Mouse (Mus musculus) v-Abl transformed pro-B cells (cell line): ENCODE measurements around the gene 5031439G07Rik.
"Not testable (repeated sequence)": the region's sequence is repeated elsewhere in the genome, so short reads cannot be mapped to it uniquely, and the experiment has no call there.

Source experiments
- in situ Hi-C, 2 experiments: fragments of 400-800 bp; cut with MboI; formaldehyde crosslinking; loops; one replicate each; pipeline ENCODE4 v1.15.1; 2025; ENCODE audit not compliant: unreplicated experiment in 2 of 2

Gene 5031439G07Rik

GRCm38 (mm10) chr15:84896216-84896615 is 92.1 kb downstream of the 5031439G07Rik start:
- in situ Hi-C loops = not testable (repeated sequence)
